Mouse (Mus musculus): ENCODE measurements around the gene Npat. TPM values are rescaled to one million over a fixed set of nuclear protein-coding genes. Genes with fewer than 3 reads are reported as not detected.

The Npat gene
- 0.86 and 1.5 TPM in 2 replicates for polyA plus RNA-seq (2012)

DNA sequence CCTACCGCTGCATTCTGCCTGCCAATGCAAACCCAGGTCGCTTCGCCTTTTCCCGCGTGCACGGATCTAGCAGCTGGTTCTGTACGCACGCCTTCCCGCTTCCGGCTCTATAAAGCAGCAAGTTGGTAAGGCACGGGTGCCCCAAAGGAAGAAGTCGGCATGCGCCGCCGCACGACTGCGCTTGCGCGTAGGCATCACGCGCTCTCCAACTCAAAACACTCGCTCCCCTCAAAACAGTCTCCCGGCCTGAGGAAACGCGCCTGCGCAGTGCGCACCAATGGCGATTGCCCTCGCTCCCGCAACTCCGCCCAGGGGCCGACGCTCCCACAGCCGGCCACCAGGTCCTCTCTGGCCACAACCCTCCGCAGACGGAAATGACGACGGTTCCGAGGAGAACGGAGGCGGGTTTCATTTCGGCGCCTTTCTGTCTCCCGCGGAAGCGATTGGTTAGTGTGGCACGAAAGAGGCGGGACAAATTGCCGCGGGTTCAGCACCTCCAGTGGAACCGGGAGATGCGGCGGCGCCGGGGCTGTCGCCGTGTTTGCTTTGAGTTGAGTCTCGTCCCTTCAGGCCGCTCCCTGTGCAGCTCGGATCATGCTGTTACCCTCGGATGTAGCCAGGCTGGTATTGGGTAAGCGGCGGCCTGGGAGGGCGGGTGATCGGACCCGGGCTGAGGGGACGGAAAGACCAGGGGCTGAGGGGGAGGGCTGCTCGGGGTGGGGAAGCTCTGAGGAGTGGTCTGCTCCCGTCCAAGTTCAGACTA, at the start of gene Npat, which contains the start of gene Atm:
Npat (plus strand) TSS at position 490 of the 763 bp plus-strand sequence.
Atm (minus strand) TSS at position 183 of the 763 bp plus-strand sequence.

GRCm38 (mm10) chr9:53609968-53610781, 73.3 kb downstream of the Npat start, which contains the start of gene Acat1:
Gene Acat1 (minus strand): TSS chr9:53610382.

Other genes starting within 250 kb of the Npat start
- gene Exph5, start 235.4 kb upstream of the Npat start, polyA plus RNA-seq (2012) = not detected in 2 replicates
- 1.0 and 1.3 TPM in 2 replicates for gene Kdelc2, start 153.0 kb upstream of the Npat start, polyA plus RNA-seq (2012)
- gene 4930550C14Rik, start 134.7 kb upstream of the Npat start, polyA plus RNA-seq (2012) = not detected in 2 replicates
- 0.67 and 2.0 TPM in 2 replicates for gene Atm, start 307 bp upstream of the Npat start, polyA plus RNA-seq (2012)
- gene Acat1, start 73.3 kb downstream of the Npat start, polyA plus RNA-seq (2012) = 124 and 172 TPM in 2 replicates
- 4.3 and 5.1 TPM in 2 replicates for gene Cul5, start 133.0 kb downstream of the Npat start, polyA plus RNA-seq (2012)
- 0.09 and 0.16 TPM in 2 replicates for gene Rab39, start 169.2 kb downstream of the Npat start, polyA plus RNA-seq (2012)
- 1.2 and 1.8 TPM in 2 replicates for gene Slc35f2, start 234.5 kb downstream of the Npat start, polyA plus RNA-seq (2012)

Data from megakaryocyte-erythroid progenitor cell, adult 5 weeks (primary cell).